Mouse (Mus musculus): Measurements from ENCODE around the gene Mms19. TPM values are rescaled to one million over a fixed set of nuclear protein-coding genes. Genes with fewer than 3 reads are reported as not detected.
A peak's percentile ranks its signal among the peaks of the same experiment; 100 is the strongest.

Gene Mms19
- total RNA-seq (2022) = 10 to 100 TPM in 2 of 4 experiments, 1 to 10 TPM in 2; 9.1 to 14.1 (median 9.8) TPM

GRCm38 (mm10) chr19:41980819-41981594 is at the start of gene Mms19:
TSS of gene Mms19 (minus strand) at chr19:41981157.
- peak; percentile 98 for DNase-seq (ENCODE audit: low spot score in 2 of 2)

DNA sequence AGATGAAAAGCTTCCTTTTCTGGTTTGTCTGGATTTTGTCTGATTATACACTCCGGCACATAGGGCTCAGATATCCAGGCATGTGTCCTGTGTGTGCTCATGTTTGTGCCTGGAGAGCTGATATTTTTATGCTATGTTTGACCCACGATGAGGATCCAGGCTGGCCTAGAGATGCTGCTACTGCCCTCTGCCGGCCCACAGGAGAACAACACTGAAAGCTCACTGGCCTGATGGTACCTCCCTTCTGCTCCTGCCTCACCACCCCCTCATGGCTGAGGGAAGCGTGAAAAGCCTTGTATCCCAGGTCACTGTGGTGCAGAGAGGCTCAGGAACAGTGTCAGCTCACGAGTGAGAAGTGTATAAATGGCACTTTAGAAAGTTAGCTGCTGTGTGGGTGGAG is 45.2 kb upstream of the Mms19 start:
- DNase-seq (ENCODE audit: low spot score in 2 of 2) = peak; percentile 78 to 79

DNA sequence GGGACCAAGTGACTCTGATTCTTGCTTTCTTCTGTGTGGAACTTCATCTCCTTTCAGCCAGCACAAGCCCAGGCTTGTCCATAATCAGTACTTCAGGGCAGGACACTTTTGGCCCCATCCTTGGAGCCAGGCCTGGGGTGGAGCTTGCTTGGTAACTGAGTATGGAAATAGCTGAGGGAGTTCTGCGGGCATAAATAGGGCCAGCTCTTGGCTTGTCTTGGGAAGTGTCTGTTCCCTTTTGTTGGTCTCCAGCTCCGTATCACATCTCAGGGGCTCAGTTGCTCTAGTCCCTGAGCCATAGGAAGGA is 41.5 kb upstream of the Mms19 start:
- no peak for DNase-seq (ENCODE audit: low spot score in 2 of 2)

DNA sequence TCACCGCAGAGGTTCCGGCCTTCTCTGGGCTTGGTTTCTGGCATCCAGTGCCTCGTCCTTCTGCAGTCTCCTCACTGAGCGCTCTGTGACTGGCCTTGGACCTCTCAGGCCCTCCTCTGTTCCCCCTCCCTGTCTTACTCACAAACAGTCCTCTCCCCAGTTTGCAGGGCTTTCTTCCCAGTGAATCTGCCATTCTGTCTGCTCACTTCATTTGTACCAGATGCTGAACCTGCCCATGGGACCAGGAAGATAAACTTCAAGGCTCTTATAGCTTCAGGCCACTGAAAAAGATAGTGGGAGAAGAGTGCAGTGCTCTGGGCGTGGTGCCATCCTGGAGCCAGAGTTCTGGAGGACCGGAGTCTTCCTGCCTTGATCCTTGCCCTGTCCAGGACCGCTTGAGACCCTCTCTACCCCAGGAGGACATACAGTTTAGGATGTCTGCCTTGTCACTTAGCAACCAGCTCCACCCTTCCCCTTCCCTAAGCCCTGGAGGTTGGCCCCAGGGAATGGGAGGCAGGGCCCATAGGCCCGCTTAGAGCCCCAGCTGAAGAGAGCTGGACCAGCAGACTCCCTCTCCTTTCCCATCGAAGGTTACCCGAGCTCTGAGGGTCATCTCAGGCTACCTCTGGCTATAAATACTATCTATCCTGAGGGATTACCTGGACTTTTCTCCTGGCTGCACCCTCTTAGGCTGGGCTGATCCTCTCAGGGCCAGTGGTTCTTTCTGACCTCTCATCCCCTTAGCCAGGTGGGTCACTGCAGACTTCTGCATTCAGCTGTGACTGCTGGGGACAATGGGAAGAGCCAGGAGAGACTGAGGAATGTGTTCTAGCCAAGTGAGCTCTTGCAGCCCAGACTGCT is 41.0 kb upstream of the Mms19 start:
- no peak for DNase-seq (ENCODE audit: low spot score in 2 of 2)

- no peak for DNase-seq (ENCODE audit: low spot score in 2 of 2)
Measured at GRCm38 (mm10) chr19:42019011-42019522, 38.1 kb upstream of the Mms19 start.

GRCm38 (mm10) chr19:42017399-42018247 is 36.7 kb upstream of the Mms19 start:
- peak; percentile 54 to 65 for DNase-seq (ENCODE audit: low spot score in 2 of 2)

DNA sequence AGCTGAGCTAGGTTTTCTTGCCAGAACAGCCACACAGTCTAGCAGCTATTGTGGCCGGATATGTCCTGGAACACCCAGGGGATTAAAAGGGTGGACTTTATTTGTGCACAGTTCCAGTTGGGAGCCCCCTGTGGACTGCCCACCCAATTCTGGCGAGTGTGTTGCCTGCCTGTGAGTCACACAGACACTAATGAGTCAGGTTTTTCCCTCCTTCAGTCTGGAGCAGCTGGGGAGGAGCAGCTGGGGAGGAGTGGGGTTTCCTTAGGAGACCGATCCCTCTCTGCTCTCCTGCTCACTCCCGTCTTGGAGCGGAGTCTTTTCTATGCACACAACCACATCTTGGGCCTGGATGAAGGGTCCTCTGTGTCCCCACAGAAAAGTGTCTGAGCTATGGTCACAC is 35.9 kb upstream of the Mms19 start:
- peak; percentile 29 to 52 for DNase-seq (ENCODE audit: low spot score in 2 of 2)

DNA sequence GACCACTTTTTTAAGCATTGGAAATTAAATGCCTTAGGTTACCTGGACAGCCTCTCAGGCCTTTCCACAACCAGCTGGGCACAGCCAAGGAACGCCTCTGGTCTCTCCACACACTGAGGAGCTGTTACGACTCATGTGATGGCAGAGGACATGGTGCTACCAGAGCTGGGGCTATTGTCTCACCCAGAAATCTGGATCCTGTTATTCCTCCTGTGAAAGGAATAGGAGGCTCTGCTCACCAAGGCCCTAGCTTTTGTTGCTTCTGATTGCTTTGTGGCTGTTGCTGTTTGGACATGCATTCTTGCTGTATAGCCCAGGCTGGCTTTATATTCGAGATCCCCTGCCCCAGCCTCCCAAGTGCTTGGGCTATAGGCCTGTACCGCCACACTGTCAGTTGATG is 35.3 kb upstream of the Mms19 start:
- DNase-seq (ENCODE audit: low spot score in 2 of 2) = no peak

- no peak for DNase-seq (ENCODE audit: low spot score in 2 of 2)
Measured at GRCm38 (mm10) chr19:42015001-42015400, 34.0 kb upstream of the Mms19 start.

GRCm38 (mm10) chr19:42014231-42014825 is 33.4 kb upstream of the Mms19 start:
- DNase-seq (ENCODE audit: low spot score in 2 of 2) = peak; percentile 36 to 60

DNA sequence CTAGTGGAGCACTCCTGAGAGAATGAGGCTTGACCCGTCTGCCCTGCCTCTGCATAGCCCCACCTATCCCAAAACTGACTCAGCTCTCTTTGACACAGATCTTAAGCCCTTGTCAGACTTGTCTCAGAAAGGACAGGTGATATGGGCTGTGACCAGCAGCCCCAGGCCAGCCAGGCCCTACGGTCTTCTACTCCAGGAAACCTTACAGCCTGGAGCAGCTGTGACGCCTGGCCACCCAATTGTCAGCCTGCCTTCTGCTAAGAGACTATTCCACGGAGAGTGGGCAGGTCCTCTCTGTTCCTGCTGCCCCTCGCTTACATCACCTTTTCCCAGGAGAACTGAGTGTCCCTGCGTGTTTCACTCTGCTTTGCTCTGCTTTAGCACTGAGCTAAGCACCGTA is 30.2 kb upstream of the Mms19 start:
- no peak for DNase-seq (ENCODE audit: low spot score in 2 of 2)

- DNase-seq (ENCODE audit: low spot score in 2 of 2) = no peak
Measured at GRCm38 (mm10) chr19:42010436-42010835, 29.5 kb upstream of the Mms19 start.

GRCm38 (mm10) chr19:42009067-42009466 is 28.1 kb upstream of the Mms19 start:
- DNase-seq (ENCODE audit: low spot score in 2 of 2) = no peak

DNA sequence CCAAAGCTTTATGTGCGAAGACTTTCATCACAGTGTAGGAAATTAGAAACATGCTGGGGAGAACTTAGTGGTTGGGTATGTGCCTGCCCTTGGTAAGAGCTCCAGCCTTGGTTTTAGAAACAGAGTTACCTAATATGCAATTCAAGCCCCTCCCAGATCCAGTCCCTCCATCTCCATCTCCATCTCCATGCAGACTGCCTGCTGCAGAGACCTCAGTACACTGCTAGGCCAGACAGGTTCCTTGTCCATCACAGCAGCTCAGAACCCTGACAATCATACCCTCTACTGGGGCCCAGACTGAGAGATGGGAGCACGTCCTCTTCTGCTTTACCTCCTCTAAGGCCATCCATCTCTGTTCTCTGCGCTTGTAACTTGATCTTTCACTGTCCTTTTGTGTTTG is 27.6 kb upstream of the Mms19 start:
- DNase-seq (ENCODE audit: low spot score in 2 of 2) = no peak

DNA sequence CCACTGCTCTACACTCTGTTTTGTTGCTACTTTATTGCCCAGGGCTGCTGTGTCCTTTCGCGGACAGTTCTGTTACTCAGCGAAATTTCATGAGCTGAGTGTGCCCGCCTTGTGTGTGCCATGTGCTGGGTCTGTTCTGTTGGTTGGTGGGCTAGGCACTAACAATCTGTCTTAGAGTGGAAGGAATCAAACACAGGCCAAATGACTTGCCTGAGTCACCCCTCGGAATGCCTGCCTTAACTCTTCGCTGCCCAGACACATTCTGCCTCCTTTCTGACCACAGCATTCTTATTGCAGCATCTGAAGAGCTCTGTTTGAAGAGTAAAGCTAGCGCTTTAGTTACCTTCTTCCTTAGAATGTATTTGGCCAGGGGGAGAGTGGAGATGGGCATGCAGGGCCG is 25.6 kb upstream of the Mms19 start:
- no peak for DNase-seq (ENCODE audit: low spot score in 2 of 2)

GRCm38 (mm10) chr19:42005616-42006015 is 24.7 kb upstream of the Mms19 start:
- DNase-seq (ENCODE audit: low spot score in 2 of 2) = no peak

DNA sequence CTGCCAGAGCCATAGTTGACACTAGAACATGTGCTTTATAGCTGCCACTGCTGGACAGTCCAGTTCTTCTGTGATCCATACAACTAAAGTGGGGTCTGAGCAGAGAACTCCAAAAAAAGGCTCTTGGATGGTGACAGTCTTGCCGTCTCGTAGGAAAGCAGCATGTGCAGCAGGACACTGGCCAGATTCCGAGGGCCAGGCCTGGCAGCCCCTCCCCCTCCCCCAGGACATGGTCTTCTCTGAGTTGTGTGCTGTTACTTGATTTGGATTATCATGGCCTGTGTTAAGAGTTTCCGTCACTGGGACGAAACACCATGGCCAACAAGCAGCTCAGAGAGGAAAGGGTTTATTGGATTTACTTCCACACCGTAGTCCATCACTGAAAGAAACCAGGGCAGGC is 23.3 kb upstream of the Mms19 start:
- no peak for DNase-seq (ENCODE audit: low spot score in 2 of 2)

- DNase-seq (ENCODE audit: low spot score in 2 of 2) = no peak
Measured at GRCm38 (mm10) chr19:42001253-42001980, 20.5 kb upstream of the Mms19 start.

DNA sequence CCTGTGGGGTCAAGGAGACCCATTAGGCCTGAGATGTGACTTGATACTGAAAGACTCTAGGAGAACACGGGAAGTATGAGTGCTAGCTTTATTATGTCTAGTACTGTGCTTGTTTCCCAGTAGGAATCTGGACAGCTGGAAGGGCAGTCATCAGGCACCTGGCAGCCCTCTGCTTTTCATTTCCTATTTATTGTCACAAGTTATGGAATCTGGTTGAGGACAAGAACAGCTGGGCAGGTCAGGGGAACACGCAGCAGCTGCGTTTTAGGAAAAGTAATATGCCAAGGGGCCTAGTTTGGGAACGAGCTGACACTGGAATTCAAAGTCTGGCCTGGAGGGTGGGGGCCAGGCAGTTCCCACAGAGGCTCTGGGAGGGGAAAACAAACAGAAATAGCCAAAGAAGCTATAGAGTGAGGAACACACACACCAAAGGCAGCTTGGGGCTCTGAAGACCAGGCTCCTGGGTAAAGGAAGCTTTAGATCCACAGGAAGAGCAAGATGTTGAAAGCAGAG is 19.5 kb upstream of the Mms19 start:
- no peak for DNase-seq (ENCODE audit: low spot score in 2 of 2)

DNA sequence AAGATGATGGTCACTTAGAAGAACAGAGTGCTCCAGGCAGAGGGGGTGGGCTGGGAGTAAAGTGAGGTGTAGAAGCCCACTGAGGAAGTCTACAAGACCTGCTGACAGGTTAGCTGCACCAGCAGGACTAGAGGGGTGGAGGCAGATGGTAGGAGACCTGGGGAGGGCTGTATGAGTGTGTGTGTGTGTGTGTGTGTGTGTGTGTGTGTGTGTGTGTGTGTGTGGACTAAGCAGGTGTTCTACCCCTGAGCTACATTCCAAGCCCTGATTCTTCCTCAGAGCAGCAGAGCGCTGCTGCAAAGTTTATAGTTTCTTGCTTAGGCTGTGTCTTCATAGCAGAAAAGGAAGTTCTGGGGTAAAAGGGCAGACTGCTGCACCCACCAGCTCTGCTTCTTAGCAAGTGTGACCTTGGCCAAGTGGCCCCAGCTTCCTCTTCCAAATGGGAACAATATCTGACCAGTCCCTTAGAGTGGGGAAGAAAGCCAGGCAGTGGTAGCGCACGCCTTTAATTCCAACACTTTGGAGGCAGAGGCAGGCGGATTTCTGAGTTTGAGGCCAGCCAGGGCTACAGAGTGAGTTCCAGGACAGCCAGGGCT is 18.8 kb upstream of the Mms19 start:
- DNase-seq (ENCODE audit: low spot score in 2 of 2) = no peak
